14 mouse cellular contexts compared by ENCODE assay signal in the genomic region with DNA sequence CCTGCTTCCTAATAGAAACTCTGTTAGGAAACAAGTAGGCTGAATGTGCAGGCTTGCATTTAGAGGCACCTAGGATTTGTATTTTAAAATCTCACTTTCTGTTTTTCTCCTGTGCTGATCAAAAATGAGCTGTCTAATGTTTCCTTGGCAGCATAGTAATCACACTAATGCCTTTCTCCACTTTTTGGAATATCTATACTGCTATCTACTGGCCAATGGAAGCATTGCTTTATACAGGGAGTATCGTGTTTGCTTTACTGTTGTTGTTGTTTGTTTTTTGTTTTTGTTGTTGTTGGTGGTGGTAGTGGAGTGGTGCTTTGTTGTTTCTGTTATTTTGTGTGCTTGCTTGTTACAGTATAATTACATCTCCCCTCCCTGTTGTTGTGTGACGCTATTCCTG.
DNase-seq lines count a peak whose midpoint lies in the region; ATAC-seq and TF ChIP-seq lines count a peak whose summit lies in the region.
"Had no signal": no experiment of that assay in that cellular context is flagged by ENCODE, and none has a peak within 500 bp of the region (broad histone marks: within the 10 kb centered on the region; RNA-seq: fewer than 3 reads in every experiment).

No protein-coding gene starts in this region.

- no peak overlapping the region for H3K4me2 ChIP-seq in hindbrain, embryonic 16.5 days (ENCODE audit: low read length)
- H3K4me2 ChIP-seq in hindbrain, embryonic 11.5 days (replicated peaks; ENCODE audit: low read depth, low read length): no peak overlapping the region
- H3K4me2 ChIP-seq in midbrain, embryonic 14.5 days (ENCODE audit: low read length): no peak overlapping the region
- no peak overlapping the region for H3K4me2 ChIP-seq in midbrain, embryonic 13.5 days (replicated peaks)
- H3K4me2 ChIP-seq in stomach, postnatal 0 days (replicated peaks; ENCODE audit: low read depth): no peak overlapping the region
- H3K4me2 ChIP-seq: embryonic facial prominence, embryonic 15.5 days had no signal

- H3K27ac ChIP-seq in hindbrain, embryonic 16.5 days (ENCODE audit: low read depth, low read length): no peak overlapping the region
- H3K27ac ChIP-seq in hindbrain, embryonic 11.5 days (ENCODE audit: low read depth, low read length): no peak overlapping the region
- no peak overlapping the region for H3K27ac ChIP-seq in midbrain, embryonic 14.5 days (replicated peaks; ENCODE audit: low read depth, low read length)
- H3K27ac ChIP-seq in midbrain, embryonic 13.5 days: no peak overlapping the region
- no peak overlapping the region for H3K27ac ChIP-seq in stomach, postnatal 0 days (replicated peaks)
- H3K27ac ChIP-seq: embryonic facial prominence, embryonic 15.5 days had no signal

- TF ChIP-seq EP300 in stomach, postnatal 0 days (optimal IDR thresholded peaks at IDR 0.05): no peak

- no peak for TF ChIP-seq POLR2A in brain, embryonic 14.5 days (IDR thresholded peaks at IDR 0.05; ENCODE audit: borderline replicate concordance, extremely low read depth, insufficient read depth, insufficient read length, poor library complexity, severe bottlenecking)

- 41% methylated on average over 2 of the region's 2 CpGs for WGBS in hindbrain, embryonic 16.5 days
- WGBS in hindbrain, embryonic 11.5 days: 41% methylated on average over 2 of the region's 2 CpGs
- 49% methylated on average over 2 of the region's 2 CpGs for WGBS in midbrain, embryonic 14.5 days
- WGBS in midbrain, embryonic 13.5 days: 43% methylated on average over 2 of the region's 2 CpGs
- WGBS in stomach, postnatal 0 days: 32% methylated on average over 2 of the region's 2 CpGs

- no peak overlapping the region for H3K9ac ChIP-seq in hindbrain, embryonic 16.5 days (ENCODE audit: low read depth, low read length)
- H3K9ac ChIP-seq in hindbrain, embryonic 11.5 days (ENCODE audit: low read depth, low read length): no peak overlapping the region
- no peak overlapping the region for H3K9ac ChIP-seq in midbrain, embryonic 14.5 days (replicated peaks; ENCODE audit: low read length)
- H3K9ac ChIP-seq in midbrain, embryonic 13.5 days (replicated peaks): no peak overlapping the region
- H3K9ac ChIP-seq in stomach, postnatal 0 days (ENCODE audit: low read length): no peak overlapping the region
- H3K9ac ChIP-seq: embryonic facial prominence, embryonic 15.5 days had no signal

- ATAC-seq in hindbrain, embryonic 16.5 days: peak; percentile 70; the same call in 1 of the 2 replicates
- no peak for ATAC-seq in hindbrain, embryonic 11.5 days (ENCODE audit: low FRiP score)
- no peak for ATAC-seq in midbrain, embryonic 14.5 days (ENCODE audit: low FRiP score, low TSS enrichment)
- ATAC-seq in midbrain, embryonic 13.5 days: no peak
- no peak for ATAC-seq in stomach, postnatal 0 days (ENCODE audit: low FRiP score, low TSS enrichment)
- no peak for ATAC-seq in erythroblast, adult 5-6 weeks (replicated peaks; ENCODE audit: low FRiP score, poor library complexity, severe bottlenecking)

- no peaks in the 10 kb centered on the region for H3K36me3 ChIP-seq in hindbrain, embryonic 16.5 days (ENCODE audit: control insufficient read depth, insufficient read depth, low read length)
- no peaks in the 10 kb centered on the region for H3K36me3 ChIP-seq in hindbrain, embryonic 11.5 days (ENCODE audit: control insufficient read depth, insufficient read depth, low read length)
- H3K36me3 ChIP-seq in midbrain, embryonic 14.5 days (ENCODE audit: control insufficient read depth, insufficient read depth, low read length): no peaks in the 10 kb centered on the region
- H3K36me3 ChIP-seq in midbrain, embryonic 13.5 days: no peaks in the 10 kb centered on the region
- no peaks in the 10 kb centered on the region for H3K36me3 ChIP-seq in stomach, postnatal 0 days (ENCODE audit: control insufficient read depth, insufficient read depth, low read length)
- H3K36me3 ChIP-seq: embryonic facial prominence, embryonic 15.5 days had no signal

- DNase-seq in hindbrain, embryonic 11.5 days (ENCODE audit: low spot score): no peak
- DNase-seq in midbrain, embryonic 14.5 days: peak; percentile 13
- peak; percentile 3 for DNase-seq in brain, embryonic 14.5 days (ENCODE audit: low read depth)
- no peak for DNase-seq in stomach, postnatal 0 days (ENCODE audit: low spot score)
- DNase-seq: adrenal gland, postnatal 25 days; cerebellum, adult 9-10 months; heart, adult 18-20 months; lung, postnatal 10 days; right cerebral cortex, postnatal 4 days; thymus, adult 2 months had no signal

- H3K9me3 ChIP-seq in hindbrain, embryonic 16.5 days (ENCODE audit: control insufficient read depth, low read length): peaks cover 6% of the 10 kb centered on the region; the same call in 1 of the 2 replicates
- no peaks in the 10 kb centered on the region for H3K9me3 ChIP-seq in hindbrain, embryonic 11.5 days (ENCODE audit: control insufficient read depth, low read length)
- 0 out of 2 replicates have a peak, but pooled peaks cover 7% of the 10 kb centered on the region for H3K9me3 ChIP-seq in midbrain, embryonic 14.5 days (ENCODE audit: control insufficient read depth, low read length)
- peaks cover 5% of the 10 kb centered on the region; the same call in 1 of the 2 replicates for H3K9me3 ChIP-seq in midbrain, embryonic 13.5 days
- no peaks in the 10 kb centered on the region for H3K9me3 ChIP-seq in stomach, postnatal 0 days (ENCODE audit: control insufficient read depth, low read length)
- H3K9me3 ChIP-seq: embryonic facial prominence, embryonic 15.5 days had no signal

- H3K27me3 ChIP-seq in hindbrain, embryonic 16.5 days (replicated peaks; ENCODE audit: control insufficient read depth, insufficient read depth, low read length): no peaks in the 10 kb centered on the region
- no peaks in the 10 kb centered on the region for H3K27me3 ChIP-seq in hindbrain, embryonic 11.5 days (ENCODE audit: control insufficient read depth, insufficient read depth, low read length)
- H3K27me3 ChIP-seq in midbrain, embryonic 14.5 days (ENCODE audit: control insufficient read depth, insufficient read depth, low read length): no peaks in the 10 kb centered on the region
- H3K27me3 ChIP-seq in midbrain, embryonic 13.5 days: no peaks in the 10 kb centered on the region
- H3K27me3 ChIP-seq in stomach, postnatal 0 days (ENCODE audit: control insufficient read depth, insufficient read depth, low read length): no peaks in the 10 kb centered on the region
- H3K27me3 ChIP-seq: embryonic facial prominence, embryonic 15.5 days had no signal

- TF ChIP-seq CTCF in brain, embryonic 14.5 days (IDR thresholded peaks at IDR 0.05; ENCODE audit: borderline replicate concordance, extremely low read depth, insufficient read depth, insufficient read length): no peak
- TF ChIP-seq CTCF in stomach, postnatal 0 days (IDR thresholded peaks at IDR 0.05; ENCODE audit: low read depth): peak; percentile 65

- no peaks in the 10 kb centered on the region for H3K4me1 ChIP-seq in hindbrain, embryonic 16.5 days (ENCODE audit: control insufficient read depth, insufficient read depth, low read depth, low read length)
- H3K4me1 ChIP-seq in hindbrain, embryonic 11.5 days (replicated peaks; ENCODE audit: control insufficient read depth, insufficient read depth, low read length): no peaks in the 10 kb centered on the region
- H3K4me1 ChIP-seq in midbrain, embryonic 14.5 days (ENCODE audit: control insufficient read depth, insufficient read depth, low read length): no peaks in the 10 kb centered on the region
- no peaks in the 10 kb centered on the region for H3K4me1 ChIP-seq in midbrain, embryonic 13.5 days (replicated peaks)
- no peaks in the 10 kb centered on the region for H3K4me1 ChIP-seq in stomach, postnatal 0 days (replicated peaks; ENCODE audit: control insufficient read depth, insufficient read depth)
- H3K4me1 ChIP-seq: embryonic facial prominence, embryonic 15.5 days had no signal

- no peak overlapping the region for H3K4me3 ChIP-seq in hindbrain, embryonic 16.5 days (ENCODE audit: low read length)
- H3K4me3 ChIP-seq in hindbrain, embryonic 11.5 days (ENCODE audit: low read depth, low read length): no peak overlapping the region
- no peak overlapping the region for H3K4me3 ChIP-seq in midbrain, embryonic 14.5 days (replicated peaks; ENCODE audit: low read depth, low read length)
- no peak overlapping the region for H3K4me3 ChIP-seq in midbrain, embryonic 13.5 days (replicated peaks)
- no peak overlapping the region for H3K4me3 ChIP-seq in stomach, postnatal 0 days (ENCODE audit: low read depth, low read length)
- H3K4me3 ChIP-seq: embryonic facial prominence, embryonic 15.5 days had no signal

Comparison
In these comparisons a context has a peak if more than half of its experiments do, and no peak if none do; other contexts are left out.
1. DNase-seq: peak in midbrain, embryonic 14.5 days (single experiment) and brain, embryonic 14.5 days (single experiment); none in hindbrain, embryonic 11.5 days (single experiment) and stomach, postnatal 0 days (single experiment).